Mouse (Mus musculus): ENCODE data around the gene Entpd8. TPM values are rescaled to one million over a fixed set of nuclear protein-coding genes. Genes with fewer than 3 reads are reported as not detected.

Entpd8 gene
- polyA plus RNA-seq, 1 experiment from 2014 or later, result not detected

GRCm38 (mm10) chr2:25124411-25124810 lies 44.3 kb downstream of the Entpd8 start:
- Histone ChIP-seq H3K27ac (no peak overlapping the region), H3K36me3 (ENCODE audit: poor library complexity, severe bottlenecking) (no peaks in the 10 kb centered on the region), H3K4me2 (no peak overlapping the region), H3K4me3 (no peak overlapping the region), H3K9me3 (replicated peaks) (no peaks in the 10 kb centered on the region), H3K27me3 (no peaks in the 10 kb centered on the region), H3K4me1 (peaks cover 45% of the 10 kb centered on the region), H3K9ac (no peak overlapping the region)
- no peak for ATAC-seq
- WGBS, result 82% methylated on average over 3 of the region's 3 CpGs

GRCm38 (mm10) chr2:25125146-25125545 lies 45.0 kb downstream of the Entpd8 start:
- peak overlapping the region; percentile 92 for H3K27ac ChIP-seq
- ATAC-seq, result no peak
- WGBS, result 63% methylated on average over 6 of the region's 6 CpGs
- peaks cover 47% of the 10 kb centered on the region for H3K4me1 ChIP-seq
- H3K9ac ChIP-seq, result no peak overlapping the region
- no peaks in the 10 kb centered on the region for H3K36me3 ChIP-seq (ENCODE audit: poor library complexity, severe bottlenecking)
- no peaks in the 10 kb centered on the region for H3K27me3 ChIP-seq
- no peak overlapping the region for H3K4me3 ChIP-seq
- no peaks in the 10 kb centered on the region for H3K9me3 ChIP-seq (replicated peaks)
- no peak overlapping the region for H3K4me2 ChIP-seq

DNA sequence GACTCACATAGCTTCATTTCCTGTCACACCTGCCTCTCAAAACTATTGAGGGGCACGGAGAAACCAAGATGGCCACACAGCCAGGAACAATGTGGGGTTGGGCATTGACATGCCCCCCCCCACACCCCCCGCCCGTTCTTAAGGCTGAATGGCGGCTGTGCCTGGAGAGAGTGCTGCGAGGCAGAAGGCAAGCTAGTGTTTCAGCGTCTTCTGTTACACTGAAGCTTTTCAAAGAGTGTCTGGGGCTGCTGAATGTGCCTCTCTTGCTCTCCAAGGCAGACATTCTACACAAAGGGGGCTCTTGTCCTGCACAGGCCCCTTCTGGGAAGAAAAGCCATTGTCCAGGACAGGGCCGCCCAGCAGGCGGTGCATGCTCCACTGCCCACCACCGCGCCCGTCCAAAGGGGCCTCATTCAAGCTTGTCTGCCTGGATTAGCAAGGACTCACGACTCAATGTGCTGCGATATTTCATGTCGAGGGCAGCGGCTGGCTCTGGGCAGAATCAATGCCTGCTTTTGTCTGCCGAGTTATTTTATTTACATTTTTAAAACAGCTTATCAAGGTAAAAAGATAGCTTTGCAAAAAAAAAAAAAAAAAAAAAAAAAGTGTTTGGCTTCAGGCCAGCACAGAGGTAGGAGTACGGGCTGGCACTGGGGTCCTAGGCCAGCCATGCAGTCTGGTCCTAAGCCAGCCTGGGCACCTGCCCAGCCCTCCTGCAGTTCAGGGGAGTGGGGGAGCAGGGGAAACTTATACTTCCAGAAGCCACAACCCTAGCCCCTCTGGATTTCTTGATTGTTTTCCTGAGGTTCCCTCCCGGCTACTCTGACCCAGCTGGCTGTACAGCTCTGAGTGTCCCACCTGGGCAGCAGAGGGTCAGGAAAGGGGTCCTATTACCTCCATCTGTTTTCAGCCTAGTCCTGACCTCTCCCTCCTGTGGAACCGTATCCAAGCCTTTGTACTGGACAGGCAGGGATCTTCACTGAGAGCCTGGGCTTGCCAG lies 46.2 kb downstream of the Entpd8 start:
- no peak overlapping the region for H3K4me3 ChIP-seq
- peaks cover 47% of the 10 kb centered on the region for H3K4me1 ChIP-seq
- H3K27ac ChIP-seq, result peak overlapping the region; percentile 92
- no peaks in the 10 kb centered on the region for H3K36me3 ChIP-seq (ENCODE audit: poor library complexity, severe bottlenecking)
- H3K4me2 ChIP-seq, result peak overlapping the region; percentile 34
- no peaks in the 10 kb centered on the region for H3K9me3 ChIP-seq (replicated peaks)
- WGBS, result 4% methylated on average over 19 of the region's 19 CpGs
- H3K9ac ChIP-seq, result peak overlapping the region; percentile 7
- ATAC-seq, result peak; percentile 93
- H3K27me3 ChIP-seq, result no peaks in the 10 kb centered on the region

DNA sequence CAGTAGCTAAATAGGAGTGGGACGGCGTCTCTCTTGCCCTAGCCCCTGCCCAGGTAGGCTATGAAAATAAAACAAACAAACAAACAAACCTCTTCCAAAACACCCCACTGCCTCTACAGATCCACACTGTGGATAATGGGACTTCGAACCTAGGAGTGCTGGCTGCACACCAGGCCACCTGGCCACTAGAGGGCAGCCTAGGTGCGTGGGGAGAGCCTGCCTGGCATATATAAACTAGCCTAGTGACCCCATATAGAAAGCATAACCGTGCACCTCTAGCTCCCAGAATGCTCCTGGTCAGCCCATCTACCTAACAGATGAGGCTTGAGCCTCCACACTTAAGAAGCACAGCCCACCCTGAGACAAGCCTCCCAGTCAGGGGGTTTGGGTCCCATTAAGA lies 47.1 kb downstream of the Entpd8 start:
- H3K4me1 ChIP-seq, result peaks cover 47% of the 10 kb centered on the region
- no peaks in the 10 kb centered on the region for H3K9me3 ChIP-seq (replicated peaks)
- ATAC-seq, result no peak
- H3K9ac ChIP-seq, result no peak overlapping the region
- WGBS, result 32% methylated on average over 5 of the region's 5 CpGs
- peak overlapping the region; percentile 92 for H3K27ac ChIP-seq
- H3K36me3 ChIP-seq (ENCODE audit: poor library complexity, severe bottlenecking), result no peaks in the 10 kb centered on the region
- no peak overlapping the region for H3K4me3 ChIP-seq
- H3K4me2 ChIP-seq, result no peak overlapping the region
- H3K27me3 ChIP-seq, result no peaks in the 10 kb centered on the region

GRCm38 (mm10) chr2:25128072-25128471 lies 48.0 kb downstream of the Entpd8 start:
- Histone ChIP-seq H3K4me2 (no peak overlapping the region), H3K9me3 (replicated peaks) (no peaks in the 10 kb centered on the region), H3K9ac (no peak overlapping the region), H3K27me3 (no peaks in the 10 kb centered on the region), H3K4me1 (peaks cover 47% of the 10 kb centered on the region), H3K27ac (peak overlapping the region; percentile 92), H3K36me3 (ENCODE audit: poor library complexity, severe bottlenecking) (no peaks in the 10 kb centered on the region), H3K4me3 (no peak overlapping the region)
- 74% methylated on average over 11 of the region's 11 CpGs for WGBS
- ATAC-seq, result no peak

GRCm38 (mm10) chr2:25131601-25132000 lies 51.5 kb downstream of the Entpd8 start:
- no peak overlapping the region for H3K4me3 ChIP-seq
- no peaks in the 10 kb centered on the region for H3K9me3 ChIP-seq (replicated peaks)
- no peaks in the 10 kb centered on the region for H3K27me3 ChIP-seq
- 76% methylated on average over 9 of the region's 9 CpGs for whole genome bisulfite sequencing
- H3K4me2 ChIP-seq, result no peak overlapping the region
- H3K4me1 ChIP-seq, result peaks cover 30% of the 10 kb centered on the region
- no peak for ATAC-seq
- H3K9ac ChIP-seq, result no peak overlapping the region
- H3K36me3 ChIP-seq (ENCODE audit: poor library complexity, severe bottlenecking), result no peaks in the 10 kb centered on the region
- no peak overlapping the region for H3K27ac ChIP-seq

Small RNA genes within 50 kb of the gene (microRNA-seq; reads per million reads assigned to microRNA genes)
- gene Gm24328 (not detected), gene Mir7664 (not detected)

Other genes with a start within 250 kb of the Entpd8 start
- 152 and 156 TPM in 2 replicates for gene Ehmt1, start 160.7 kb upstream of the Entpd8 start, polyA plus RNA-seq (2015; fragmentation: Nextera tagmentation; extraction: Ambion mirVana)
- gene Arrdc1, start 145.1 kb upstream of the Entpd8 start, polyA plus RNA-seq (2015; fragmentation: Nextera tagmentation; extraction: Ambion mirVana), result 19.1 and 21.5 TPM in 2 replicates
- 10.2 and 12.1 TPM in 2 replicates for gene Zmynd19, start 130.5 kb upstream of the Entpd8 start, polyA plus RNA-seq (2015; fragmentation: Nextera tagmentation; extraction: Ambion mirVana)
- 35.5 and 38.8 TPM in 2 replicates for gene Dph7, start 117.9 kb upstream of the Entpd8 start, polyA plus RNA-seq (2015; fragmentation: Nextera tagmentation; extraction: Ambion mirVana)
- gene Mrpl41, start 105.2 kb upstream of the Entpd8 start, polyA plus RNA-seq (2015; fragmentation: Nextera tagmentation; extraction: Ambion mirVana), result 163 and 175 TPM in 2 replicates
- 2.4 and 3.5 TPM in 2 replicates for gene Pnpla7, start 104.3 kb upstream of the Entpd8 start, polyA plus RNA-seq (2015; fragmentation: Nextera tagmentation; extraction: Ambion mirVana)
- gene Nsmf, start 25.9 kb upstream of the Entpd8 start, polyA plus RNA-seq (2015; fragmentation: Nextera tagmentation; extraction: Ambion mirVana), result 125 and 129 TPM in 2 replicates
- not detected in 2 replicates for gene Noxa1, start 14.8 kb downstream of the Entpd8 start, polyA plus RNA-seq (2015; fragmentation: Nextera tagmentation; extraction: Ambion mirVana)
- 29.2 and 30.8 TPM in 2 replicates for gene Nrarp, start 100.5 kb downstream of the Entpd8 start, polyA plus RNA-seq (2015; fragmentation: Nextera tagmentation; extraction: Ambion mirVana)
- 0.66 and 0.78 TPM in 2 replicates for gene Tor4a, start 116.6 kb downstream of the Entpd8 start, polyA plus RNA-seq (2015; fragmentation: Nextera tagmentation; extraction: Ambion mirVana)
- gene Nelfb, start 131.2 kb downstream of the Entpd8 start, polyA plus RNA-seq (2015; fragmentation: Nextera tagmentation; extraction: Ambion mirVana), result 95.4 and 104 TPM in 2 replicates
- not detected in 2 replicates for gene Stpg3, start 134.3 kb downstream of the Entpd8 start, polyA plus RNA-seq (2015; fragmentation: Nextera tagmentation; extraction: Ambion mirVana)
- 0.21 TPM in 1 of 2 replicates, not detected in the other for gene Fam166a, start 138.4 kb downstream of the Entpd8 start, polyA plus RNA-seq (2015; fragmentation: Nextera tagmentation; extraction: Ambion mirVana)
- 448 and 518 TPM in 2 replicates for gene Tubb4b, start 144.4 kb downstream of the Entpd8 start, polyA plus RNA-seq (2015; fragmentation: Nextera tagmentation; extraction: Ambion mirVana)
- not detected in 2 replicates for gene Slc34a3, start 154.1 kb downstream of the Entpd8 start, polyA plus RNA-seq (2015; fragmentation: Nextera tagmentation; extraction: Ambion mirVana)
- gene Rnf224, start 156.5 kb downstream of the Entpd8 start, polyA plus RNA-seq (2015; fragmentation: Nextera tagmentation; extraction: Ambion mirVana), result not detected in 2 replicates
- gene Rnf208, start 162.0 kb downstream of the Entpd8 start, polyA plus RNA-seq (2015; fragmentation: Nextera tagmentation; extraction: Ambion mirVana), result 43.1 and 43.2 TPM in 2 replicates
- 0.29 TPM in 1 of 2 replicates, not detected in the other for gene Cysrt1, start 162.1 kb downstream of the Entpd8 start, polyA plus RNA-seq (2015; fragmentation: Nextera tagmentation; extraction: Ambion mirVana)
- gene AL732309.1, start 166.6 kb downstream of the Entpd8 start, polyA plus RNA-seq (2015; fragmentation: Nextera tagmentation; extraction: Ambion mirVana), result 4.4 and 7.1 TPM in 2 replicates
- 19.4 and 20.3 TPM in 2 replicates for gene Tmem203, start 175.1 kb downstream of the Entpd8 start, polyA plus RNA-seq (2015; fragmentation: Nextera tagmentation; extraction: Ambion mirVana)
- gene Tprn, start 182.3 kb downstream of the Entpd8 start, polyA plus RNA-seq (2015; fragmentation: Nextera tagmentation; extraction: Ambion mirVana), result 9.7 and 10.8 TPM in 2 replicates
- gene Ssna1, start 192.1 kb downstream of the Entpd8 start, polyA plus RNA-seq (2015; fragmentation: Nextera tagmentation; extraction: Ambion mirVana), result 233 and 245 TPM in 2 replicates
- gene Anapc2, start 192.2 kb downstream of the Entpd8 start, polyA plus RNA-seq (2015; fragmentation: Nextera tagmentation; extraction: Ambion mirVana), result 126 and 148 TPM in 2 replicates
- gene Tmem210, start 207.8 kb downstream of the Entpd8 start, polyA plus RNA-seq (2015; fragmentation: Nextera tagmentation; extraction: Ambion mirVana), result not detected in 2 replicates
- gene Lrrc26, start 209.6 kb downstream of the Entpd8 start, polyA plus RNA-seq (2015; fragmentation: Nextera tagmentation; extraction: Ambion mirVana), result 0.14 TPM in 1 of 2 replicates, not detected in the other
- gene Grin1, start 238.9 kb downstream of the Entpd8 start, polyA plus RNA-seq (2015; fragmentation: Nextera tagmentation; extraction: Ambion mirVana), result 5.6 and 7.9 TPM in 2 replicates